Mouse (Mus musculus) left cerebral cortex, adult 18-20 months (tissue): ENCODE data around the gene Hadhb. TPM values are rescaled to one million over a fixed set of nuclear protein-coding genes. Genes with fewer than 3 reads are reported as not detected.
A peak's percentile ranks its signal among the peaks of the same experiment; 100 is the strongest.

Experiments
- DNase-seq, 2 experiments: peaks; one replicate each; pipeline ENCODE4 v3.0.0; 2021 to 2022; ENCODE audit warnings: low spot score in 2 of 2, mixed read lengths in 1 of 2
- microRNA-seq, 2 experiments: library from miRNA; unstranded; fragments of <30 nt; microRNA quantifications; one replicate each; pipeline ENCODE4 v1.2.0; 2021
- total RNA-seq, 2 experiments: library from RNA; stranded (reverse); gene quantifications; 2 replicates each; pipeline ENCODE4 v1.2.3; 2021

The Hadhb gene
- total RNA-seq, 2 experiments from 2014 or later: 78.7 to 78.9 TPM

GRCm38 (mm10) chr5:30232271-30232971 is 77.4 kb downstream of the Hadhb start, which contains the start of gene Selenoi:
Gene Selenoi (plus strand): TSS chr5:30232581.
- DNase-seq: peak; percentile 99

GRCm38 (mm10) chr5:30233042-30233441 is 78.0 kb downstream of the Hadhb start:
- peak; percentile 16 to 21 for DNase-seq

- DNase-seq: no peak
Observed at GRCm38 (mm10) chr5:30233979-30234378, 78.9 kb downstream of the Hadhb start.

Small RNA genes within 50 kb of the gene (microRNA-seq; reads per million reads assigned to microRNA genes)
- 0.63 to 0.75 reads per million in 2 experiments for gene Mir1960

Other genes starting within 250 kb of the Hadhb start
- gene Il6, start 142.1 kb upstream of the Hadhb start, total RNA-seq: not detected
- 1 to 10 TPM; 3.6 to 4.1 TPM for gene Tyms, start 81.6 kb upstream of the Hadhb start, total RNA-seq
- gene Garem2, start 50.1 kb upstream of the Hadhb start, total RNA-seq: 10 to 100 TPM in 1 of 2 experiments, 1 to 10 TPM in 1; 10.0 to 10.7 TPM
- gene 3110082J24Rik, start 49.2 kb upstream of the Hadhb start, total RNA-seq: 1 to 10 TPM; 2.0 to 3.5 TPM
- 10 to 100 TPM; 58.3 to 64.8 TPM for gene Hadha, start 86 bp upstream of the Hadhb start, total RNA-seq
- under 1 TPM in 1 of 2 experiments, not detected in 1; 0.37 TPM for gene Adgrf3, start 50.5 kb downstream of the Hadhb start, total RNA-seq
- 10 to 100 TPM; 48.4 to 49.5 TPM for gene Selenoi, start 77.3 kb downstream of the Hadhb start, total RNA-seq
- gene Drc1, start 126.1 kb downstream of the Hadhb start, total RNA-seq: 10 to 100 TPM; 11.6 to 13.6 TPM